Mouse (Mus musculus) mature B cell (primary cell): Measurements from ENCODE around the gene Dohh.

Experiments
- in situ Hi-C: fragments of 300-500 bp; cut with MboI; formaldehyde crosslinking; loops from 2 replicates; pipeline ENCODE4 v1.14.3; 2019

Dohh gene

GRCm38 (mm10) chr10:81404720-81405119 is 20.5 kb downstream of the Dohh start:
- in situ Hi-C loops: loop anchor here (5.0 kb wide), 1 partner anchor 38 kb away; no protein-coding TSS in a partner anchor

DNA sequence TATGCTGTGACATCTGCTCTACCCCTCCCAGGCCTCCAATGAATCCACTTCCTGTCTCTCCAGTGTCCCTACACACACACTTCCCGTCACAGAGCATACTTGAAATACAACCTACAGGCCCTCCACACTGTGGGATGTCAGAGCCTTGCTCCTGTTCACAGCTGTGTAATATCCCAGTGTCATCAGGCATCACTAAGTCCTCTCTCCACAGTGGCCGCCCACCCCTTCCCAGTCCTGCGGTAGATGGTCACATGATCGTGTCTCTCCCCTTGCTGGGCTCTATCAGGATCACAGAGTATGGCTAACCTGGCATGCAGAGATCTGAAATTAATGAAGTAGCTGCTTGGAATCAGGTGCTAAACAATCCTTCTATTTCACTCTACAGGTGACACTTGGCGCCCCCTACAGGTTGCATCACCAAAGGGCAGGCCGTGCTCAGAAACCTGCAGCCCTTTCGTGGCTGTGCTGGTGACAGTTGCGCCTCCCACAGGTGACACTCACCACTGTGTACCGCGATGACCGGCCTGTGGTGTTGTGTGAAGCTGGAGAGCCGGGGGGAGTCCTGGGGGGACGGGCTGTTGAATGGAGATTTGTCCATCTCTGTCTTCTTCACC is 21.5 kb downstream of the Dohh start:
- in situ Hi-C loops: loop anchor here (5.0 kb wide), 1 partner anchor 37 kb away; no protein-coding TSS in a partner anchor

DNA sequence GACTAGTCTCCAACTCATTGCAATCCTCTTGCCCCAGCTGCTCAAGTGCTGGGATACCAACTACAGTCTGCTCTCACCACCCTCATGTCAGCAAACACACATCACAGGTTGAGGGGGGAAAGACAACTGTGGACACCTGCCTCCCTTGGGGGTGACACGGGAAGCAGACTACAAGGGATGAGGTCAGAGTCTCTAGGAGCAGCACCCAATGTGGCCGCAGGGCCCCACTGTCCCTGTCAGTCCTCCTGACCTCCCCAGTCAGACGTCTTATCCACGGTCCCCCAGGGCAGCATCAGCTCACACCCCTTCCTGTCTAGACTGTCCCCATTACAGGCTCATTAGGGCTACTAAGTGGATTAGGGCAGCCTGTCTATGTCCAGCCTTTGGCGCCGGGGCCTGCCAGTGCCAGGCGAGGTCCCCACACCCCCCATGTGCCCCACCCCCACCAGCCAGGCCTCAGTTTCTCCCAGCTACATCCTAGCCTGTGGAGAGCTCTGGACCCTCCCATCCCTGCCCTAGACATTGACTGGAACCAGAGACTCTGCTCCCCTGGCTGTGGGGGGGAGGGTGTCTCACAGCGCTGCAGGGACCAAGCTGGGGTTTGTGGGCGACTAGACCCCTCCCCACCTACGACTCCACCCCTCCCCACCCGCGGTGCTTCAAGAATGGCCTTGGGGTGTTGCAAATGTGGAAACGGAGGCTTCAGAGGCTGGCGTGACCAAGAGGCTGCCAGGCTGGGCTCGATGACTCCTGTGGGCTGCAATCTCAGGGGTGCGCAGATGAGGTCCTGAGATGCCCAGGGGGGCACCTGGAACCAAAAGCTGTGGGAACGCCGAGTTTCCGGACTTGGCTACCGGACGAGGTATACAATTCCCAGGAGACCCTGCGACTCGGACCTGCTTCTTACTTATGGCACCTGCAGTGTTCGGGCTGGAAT is 22.5 kb downstream of the Dohh start:
- in situ Hi-C loops: loop anchor here (5.0 kb wide), 1 partner anchor 36 kb away; no protein-coding TSS in a partner anchor

DNA sequence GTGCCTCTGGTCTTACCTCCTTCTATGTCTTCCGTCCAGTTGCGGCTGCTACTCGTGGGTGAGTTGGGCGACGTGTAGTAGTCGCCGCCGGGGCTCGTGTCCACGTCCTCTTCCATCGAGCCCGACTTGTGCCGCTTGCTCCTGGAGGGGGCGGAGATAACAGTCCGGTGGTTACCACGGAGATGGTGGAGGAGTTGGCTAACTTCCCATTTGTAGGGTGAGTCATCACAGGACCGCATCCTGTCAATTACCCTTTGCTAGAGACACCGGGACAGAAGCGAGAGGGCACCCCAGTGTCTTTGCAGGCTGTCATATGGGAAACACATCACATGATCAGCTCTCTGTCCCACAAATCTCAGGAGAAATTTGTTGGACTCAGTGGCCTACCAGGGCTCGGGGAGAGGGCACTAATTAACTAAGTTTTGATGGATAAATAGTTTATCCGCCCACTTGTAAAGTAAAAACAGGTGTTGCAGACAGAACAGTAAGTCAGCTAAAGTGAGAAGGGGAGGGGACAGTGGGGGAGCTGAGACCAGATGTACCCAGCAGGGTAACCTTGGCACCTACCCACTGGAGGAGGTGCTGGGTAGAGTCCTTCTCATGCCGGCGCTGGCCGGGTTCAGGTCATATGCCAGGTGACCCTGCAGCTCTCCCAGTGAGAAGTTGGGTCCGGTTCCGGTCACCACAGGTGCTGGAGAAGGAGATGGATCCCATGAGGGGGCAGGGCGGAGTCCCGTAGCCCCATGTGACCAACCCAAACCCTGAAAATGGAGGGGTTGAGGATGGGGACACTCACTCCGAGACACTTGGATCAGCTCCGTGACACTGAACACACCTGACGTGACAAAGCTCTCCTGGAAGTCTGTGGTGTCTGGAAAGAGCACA is 23.6 kb downstream of the Dohh start:
- in situ Hi-C loops: loop anchor here (5.0 kb wide), 1 partner anchor 35 kb away; no protein-coding TSS in a partner anchor

DNA sequence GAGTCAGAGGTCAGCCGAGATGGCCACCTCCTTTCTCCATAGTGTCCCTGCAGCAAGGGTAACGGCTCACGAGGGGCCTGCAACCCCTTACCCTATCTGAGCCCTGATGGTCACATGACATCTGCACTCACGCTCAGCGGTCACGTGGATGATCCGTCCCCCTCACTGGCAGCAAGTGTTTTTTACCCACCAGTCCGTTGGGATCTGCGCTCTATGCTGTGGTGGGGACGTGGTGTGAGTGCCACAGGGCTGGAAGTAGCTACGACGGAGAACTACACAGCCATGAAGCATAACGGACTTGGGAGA is 24.1 kb downstream of the Dohh start:
- in situ Hi-C loops: loop anchor here (5.0 kb wide), 1 partner anchor 34 kb away; no protein-coding TSS in a partner anchor

GRCm38 (mm10) chr10:81408871-81409291 is 24.7 kb downstream of the Dohh start:
- in situ Hi-C loops: loop anchor here (5.0 kb wide), 1 partner anchor 33 kb away; no protein-coding TSS in a partner anchor

- in situ Hi-C loops: loop anchor here (5.0 kb wide), 1 partner anchor 33 kb away; no protein-coding TSS in a partner anchor
These were observed 25.1 kb downstream of the Dohh start for GRCm38 (mm10) chr10:81409330-81409729.

GRCm38 (mm10) chr10:81410350-81410749 is 26.1 kb downstream of the Dohh start:
- in situ Hi-C loops: no loop called here

- in situ Hi-C loops: no loop called here
These were observed 26.8 kb downstream of the Dohh start for GRCm38 (mm10) chr10:81410981-81411380.

- in situ Hi-C loops: no loop called here
These were observed 27.5 kb downstream of the Dohh start for GRCm38 (mm10) chr10:81411471-81412400.

DNA sequence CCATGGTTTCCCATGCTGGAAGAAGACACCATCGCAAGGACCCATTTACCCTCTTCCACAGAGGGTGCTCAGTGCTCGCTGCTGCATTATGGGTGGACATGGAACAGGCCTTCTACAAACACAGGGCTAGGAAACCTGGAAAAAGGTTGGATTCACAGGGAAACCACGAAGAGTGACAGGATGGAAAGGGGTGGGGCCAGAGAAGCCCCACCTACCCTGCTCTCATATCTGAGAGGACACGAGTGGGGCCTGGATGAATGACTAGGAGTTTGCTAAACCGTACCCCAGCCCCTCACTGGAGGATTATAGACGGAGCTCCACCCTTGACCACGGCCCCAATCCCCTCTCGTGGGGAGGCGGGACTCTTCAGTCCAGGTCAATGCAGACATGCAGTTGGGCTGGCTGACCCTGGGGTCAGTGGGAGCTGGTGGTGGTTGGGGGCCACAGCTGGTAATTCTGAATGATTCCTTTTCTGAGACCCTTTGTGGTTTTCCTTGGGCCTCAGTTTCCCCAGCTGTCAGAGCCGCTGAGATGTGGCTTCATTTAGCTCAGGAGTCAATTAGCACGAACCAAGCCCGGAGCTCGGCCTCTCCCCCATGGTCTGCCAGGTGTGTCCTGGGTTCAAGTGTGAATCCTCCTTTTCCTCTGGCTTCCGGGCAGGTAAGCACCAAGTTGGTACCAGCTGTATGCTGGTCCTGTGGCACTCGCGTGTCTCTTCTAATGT is 28.5 kb downstream of the Dohh start:
- in situ Hi-C loops: no loop called here

GRCm38 (mm10) chr10:81413310-81414261 is 29.4 kb downstream of the Dohh start:
- in situ Hi-C loops: no loop called here

- in situ Hi-C loops: no loop called here
These were observed 30.5 kb downstream of the Dohh start for GRCm38 (mm10) chr10:81414682-81415081.

DNA sequence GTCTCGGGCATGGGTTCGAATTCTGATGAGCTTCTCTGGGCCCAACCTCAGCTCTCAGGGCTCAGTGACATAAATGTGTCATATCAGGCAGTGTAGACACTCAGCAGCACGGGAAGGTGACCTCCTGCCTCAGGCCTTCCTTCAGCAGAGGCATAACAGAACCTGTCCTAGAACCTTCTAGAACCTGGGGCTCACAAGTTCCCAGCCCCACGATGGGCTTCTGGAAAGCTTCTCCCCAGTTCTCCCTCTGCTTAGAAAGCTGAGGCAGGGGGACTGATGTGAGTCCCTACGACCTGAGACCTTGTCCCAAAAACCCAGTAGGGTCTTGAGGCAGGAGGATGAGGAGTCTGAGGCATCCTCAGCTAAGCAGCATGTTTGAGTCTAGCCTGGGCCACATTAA is 30.9 kb downstream of the Dohh start:
- in situ Hi-C loops: no loop called here

GRCm38 (mm10) chr10:81415549-81416310 is 31.5 kb downstream of the Dohh start:
- in situ Hi-C loops: no loop called here

DNA sequence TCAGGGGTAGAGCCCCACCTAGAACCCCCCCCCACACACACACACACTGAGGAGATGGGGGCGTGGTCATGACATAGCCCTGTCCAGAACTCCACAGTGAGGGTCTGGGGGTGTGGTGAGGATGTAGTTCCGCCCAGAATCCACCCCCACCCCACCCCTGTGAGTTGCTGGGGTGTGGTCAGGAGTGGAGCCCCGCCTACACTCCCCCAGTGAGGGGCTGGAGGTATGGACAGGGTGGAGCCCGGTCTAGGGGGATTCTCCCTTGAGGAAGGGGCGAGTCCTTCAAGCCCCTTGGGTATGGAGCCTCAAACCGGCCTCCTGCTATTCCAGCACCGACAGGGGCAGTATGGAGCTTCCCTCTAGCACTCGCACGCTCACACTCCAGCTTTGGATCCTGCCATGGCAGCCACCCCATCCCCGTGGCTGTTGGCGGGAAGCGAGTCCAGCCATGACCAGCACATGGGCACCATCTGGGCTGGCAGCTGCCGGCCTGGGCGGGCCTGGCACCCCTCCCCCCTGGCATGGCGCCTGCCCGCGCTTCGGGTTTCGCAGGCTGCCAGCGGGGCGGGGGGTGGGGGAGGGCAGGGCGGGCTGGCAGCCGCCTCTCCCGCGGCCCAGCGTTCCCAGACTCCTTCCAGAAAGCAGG is 32.5 kb downstream of the Dohh start:
- in situ Hi-C loops: no loop called here
